Mouse (Mus musculus) hindbrain, embryonic 10.5 days (tissue): ENCODE data around the gene Hoxb5. TPM values are rescaled to one million over a fixed set of nuclear protein-coding genes. Genes with fewer than 3 reads are reported as not detected.

ENCODE experiments used
- DNase-seq: peaks from one replicate; pipeline ENCODE4 v3.0.0-alpha.2; 2017; ENCODE audit warnings: low spot score
- H3K27ac ChIP-seq: fragments of 300-500 bp; sonication (generic); 2 replicates; pipeline ENCODE4 v1.5.1; 2016; ENCODE audit warnings: mild to moderate bottlenecking, moderate library complexity
- H3K27me3 ChIP-seq: fragments of 300-500 bp; sonication (generic); 2 replicates; pipeline ENCODE4 v1.6.1; 2016; ENCODE audit warnings: mild to moderate bottlenecking; ENCODE audit not compliant: poor library complexity, insufficient read depth, severe bottlenecking
- H3K36me3 ChIP-seq: fragments of 300-500 bp; sonication (generic); 2 replicates; pipeline ENCODE4 v1.6.1; 2016; ENCODE audit warnings: mild to moderate bottlenecking, moderate library complexity
- H3K4me1 ChIP-seq: fragments of 300-500 bp; sonication (generic); replicated peaks from 2 replicates; pipeline ENCODE4 v1.6.1; 2016; ENCODE audit warnings: mild to moderate bottlenecking
- H3K4me3 ChIP-seq: fragments of 300-500 bp; sonication (generic); 2 replicates; pipeline ENCODE4 v1.5.1; 2016; ENCODE audit warnings: mild to moderate bottlenecking, moderate library complexity
- H3K9me3 ChIP-seq: fragments of 300-500 bp; sonication (generic); 2 replicates; pipeline ENCODE4 v1.6.1; 2016; ENCODE audit warnings: mild to moderate bottlenecking, moderate library complexity
- WGBS: fragments of 180-500 bp; shearing (Covaris S2); methylation state at CpG from one replicate; pipeline ENCODE4 v1.1.7; 2016; 5-methylcytosine and 5-hydroxymethylcytosine counted together
- polyA plus RNA-seq: library from polyadenylated mRNA; unstranded; fragments of >200 nt; fragmentation: Nextera tagmentation; extraction: Ambion mirVana; gene quantifications from 2 replicates; pipeline ENCODE4 v1.2.1, GENCODE M21; 2016

Gene Hoxb5
- polyA plus RNA-seq: 0.14 and 6.3 TPM in 2 replicates

DNA sequence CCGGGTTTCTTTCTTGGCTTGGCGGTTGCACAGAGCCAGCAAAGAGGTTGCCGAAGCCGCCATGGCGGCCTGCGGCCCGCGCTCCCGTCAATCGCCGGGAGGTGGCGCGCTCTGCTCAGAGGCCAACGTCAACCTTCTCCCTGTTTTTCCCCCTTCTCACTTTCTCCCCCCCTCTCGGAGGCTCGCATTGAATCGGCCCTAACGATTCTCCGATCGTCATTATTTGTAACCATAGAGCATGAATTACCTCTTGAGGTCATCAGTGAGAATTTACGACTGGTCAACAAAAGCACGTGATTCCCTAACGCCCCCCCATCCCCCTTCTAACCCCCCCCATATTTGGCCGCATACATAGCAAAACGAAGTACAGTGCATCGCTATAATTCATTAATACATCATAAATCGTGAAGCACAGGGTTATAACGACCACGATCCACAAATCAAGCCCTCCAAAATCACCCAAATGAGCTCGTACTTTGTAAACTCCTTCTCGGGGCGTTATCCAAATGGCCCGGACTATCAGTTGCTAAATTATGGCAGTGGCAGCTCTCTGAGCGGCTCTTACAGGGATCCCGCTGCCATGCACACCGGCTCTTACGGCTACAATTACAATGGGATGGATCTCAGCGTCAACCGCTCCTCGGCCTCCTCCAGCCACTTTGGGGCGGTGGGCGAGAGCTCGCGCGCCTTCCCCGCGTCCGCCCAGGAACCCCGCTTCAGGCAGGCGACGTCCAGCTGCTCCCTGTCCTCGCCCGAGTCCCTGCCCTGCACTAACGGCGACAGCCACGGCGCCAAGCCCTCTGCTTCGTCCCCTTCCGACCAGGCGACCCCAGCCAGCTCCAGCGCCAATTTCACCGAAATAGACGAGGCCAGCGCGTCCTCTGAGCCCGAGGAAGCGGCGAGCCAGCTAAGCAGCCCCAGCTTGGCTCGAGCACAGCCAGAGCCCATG lies at the start of gene Hoxb5:
Gene Hoxb5 (plus strand): TSS at position 186 of the 949 bp plus-strand sequence.
- Histone ChIP-seq H3K36me3 (no peaks in the 10 kb centered on the region), H3K9me3 (no peaks in the 10 kb centered on the region), H3K27ac (no peak within 1 kb of the TSS), H3K4me3 (peak within 1 kb of the TSS; percentile 31), H3K4me1 (peaks cover 22% of the 10 kb centered on the region), H3K27me3 (peaks cover 100% of the 10 kb centered on the region)
- DNase-seq: peak; percentile 88
- WGBS: under 1% methylated on average over 69 of the region's 69 CpGs

DNA sequence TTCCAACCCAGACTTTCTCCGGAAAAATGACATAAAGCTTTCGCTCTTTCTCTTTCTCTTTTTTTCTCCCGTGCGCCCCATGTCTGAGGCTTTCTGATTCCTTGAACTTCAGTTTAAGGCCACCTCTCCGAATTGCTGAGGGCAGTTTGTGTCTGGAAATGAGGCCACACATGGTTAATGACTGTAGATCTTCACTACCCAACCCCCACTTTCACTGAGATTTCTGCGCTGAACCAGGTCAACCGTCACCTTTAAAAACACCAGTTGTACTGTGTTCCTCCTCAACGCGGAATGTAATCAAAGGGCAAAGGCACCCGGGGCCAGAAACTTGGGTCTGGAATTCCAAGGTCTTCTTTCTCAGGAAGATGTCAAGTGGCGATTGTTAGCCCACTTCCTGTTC lies 48.9 kb upstream of the Hoxb5 start:
- H3K4me3 ChIP-seq: no peak overlapping the region
- no peaks in the 10 kb centered on the region for H3K9me3 ChIP-seq
- no peak overlapping the region for H3K27ac ChIP-seq
- peaks cover 100% of the 10 kb centered on the region for H3K27me3 ChIP-seq
- no peaks in the 10 kb centered on the region for H3K36me3 ChIP-seq
- WGBS: 1% methylated on average over 11 of the region's 11 CpGs
- DNase-seq: no peak
- H3K4me1 ChIP-seq: no peaks in the 10 kb centered on the region

GRCm38 (mm10) chr11:96255111-96255995 lies 47.8 kb upstream of the Hoxb5 start:
- no peaks in the 10 kb centered on the region for H3K36me3 ChIP-seq
- DNase-seq: peak; percentile 47
- no peaks in the 10 kb centered on the region for H3K9me3 ChIP-seq
- H3K4me1 ChIP-seq: 0 out of 2 replicates have a peak, but pooled peaks cover 2% of the 10 kb centered on the region
- H3K4me3 ChIP-seq: no peak overlapping the region
- peaks cover 100% of the 10 kb centered on the region for H3K27me3 ChIP-seq
- no peak overlapping the region for H3K27ac ChIP-seq
- 2% methylated on average over 39 of the region's 39 CpGs for WGBS

DNA sequence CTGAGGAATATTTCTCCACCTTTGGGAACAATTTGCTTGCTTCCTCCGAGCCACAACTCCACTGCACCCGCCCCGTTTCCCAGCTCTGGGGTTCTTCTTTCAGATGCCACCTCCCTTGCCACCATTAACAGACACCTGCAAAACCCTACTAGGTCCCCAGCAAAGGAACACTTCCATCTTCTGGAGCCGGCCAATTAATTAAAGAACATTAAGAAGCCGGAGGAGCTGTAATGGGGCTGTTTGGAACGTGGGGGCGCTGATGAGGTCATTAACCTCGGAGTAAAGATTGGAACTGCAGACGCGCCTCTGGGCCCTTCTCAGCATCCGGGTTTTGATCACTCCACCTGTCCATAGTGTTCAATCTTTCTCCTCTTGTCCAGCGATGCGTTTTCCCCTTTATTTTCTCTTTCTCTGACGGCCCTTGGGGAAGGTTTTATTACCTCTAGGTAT lies 47.1 kb upstream of the Hoxb5 start:
- 2% methylated on average over 14 of the region's 14 CpGs for WGBS
- Histone ChIP-seq H3K27me3 (peaks cover 100% of the 10 kb centered on the region), H3K9me3 (no peaks in the 10 kb centered on the region), H3K4me3 (no peak overlapping the region), H3K27ac (no peak overlapping the region), H3K4me1 (0 out of 2 replicates have a peak, but pooled peaks cover 4% of the 10 kb centered on the region), H3K36me3 (no peaks in the 10 kb centered on the region)
- DNase-seq: no peak

GRCm38 (mm10) chr11:96257141-96257540 lies 46.0 kb upstream of the Hoxb5 start:
- WGBS: 15% methylated on average over 2 of the region's 2 CpGs
- Histone ChIP-seq H3K4me3 (no peak overlapping the region), H3K4me1 (0 out of 2 replicates have a peak, but pooled peaks cover 4% of the 10 kb centered on the region), H3K9me3 (no peaks in the 10 kb centered on the region), H3K27ac (no peak overlapping the region), H3K36me3 (no peaks in the 10 kb centered on the region), H3K27me3 (peaks cover 100% of the 10 kb centered on the region)
- no peak for DNase-seq

DNA sequence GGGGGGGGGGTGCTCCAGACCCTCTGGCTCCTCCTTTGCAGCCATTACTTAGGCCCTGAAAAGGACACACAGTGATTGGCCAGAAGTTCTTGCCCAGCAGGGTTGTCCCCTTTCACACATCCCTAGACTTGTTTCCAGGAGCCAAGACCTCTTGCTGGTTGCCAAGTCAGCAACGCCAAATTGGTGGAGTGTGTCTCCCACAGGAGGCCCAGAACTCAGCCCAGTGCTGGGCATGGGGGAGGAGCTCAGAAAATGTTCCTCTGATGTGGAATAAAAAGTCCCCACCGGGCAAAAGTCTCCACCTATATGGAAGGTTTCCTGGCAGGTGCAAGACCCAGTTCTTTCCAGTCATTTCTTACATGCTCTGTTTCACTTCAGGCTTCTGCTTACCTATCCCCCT lies 44.1 kb upstream of the Hoxb5 start:
- no peaks in the 10 kb centered on the region for H3K9me3 ChIP-seq
- peaks cover 100% of the 10 kb centered on the region for H3K27me3 ChIP-seq
- WGBS: 2% methylated on average over 2 of the region's 2 CpGs
- H3K4me3 ChIP-seq: no peak overlapping the region
- no peaks in the 10 kb centered on the region for H3K36me3 ChIP-seq
- DNase-seq: no peak
- H3K4me1 ChIP-seq: 0 out of 2 replicates have a peak, but pooled peaks cover 4% of the 10 kb centered on the region
- H3K27ac ChIP-seq: no peak overlapping the region

DNA sequence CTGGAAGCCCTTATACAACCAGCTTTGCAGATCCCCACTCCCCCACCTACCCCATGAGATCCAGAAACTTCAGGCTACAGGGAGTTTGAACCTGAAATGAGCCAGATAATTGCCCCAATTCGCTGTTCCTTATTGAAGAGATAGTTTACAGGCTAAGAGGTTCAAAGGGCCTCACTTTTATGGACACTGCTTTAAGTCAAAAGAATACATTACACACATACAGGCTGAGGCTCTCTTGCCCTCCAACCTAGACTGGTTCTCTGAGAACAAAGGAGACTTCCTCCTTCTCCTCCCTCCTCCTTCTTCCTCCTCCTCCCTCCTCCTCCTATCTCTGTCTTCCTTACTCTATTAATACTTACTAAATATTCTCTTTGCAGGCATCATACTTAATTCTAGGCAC lies 43.6 kb upstream of the Hoxb5 start:
- Histone ChIP-seq H3K27me3 (peaks cover 100% of the 10 kb centered on the region), H3K4me3 (no peak overlapping the region), H3K27ac (no peak overlapping the region), H3K4me1 (0 out of 2 replicates have a peak, but pooled peaks cover 4% of the 10 kb centered on the region), H3K36me3 (no peaks in the 10 kb centered on the region), H3K9me3 (no peaks in the 10 kb centered on the region)
- WGBS: 3% methylated on average over 1 of the region's 1 CpGs
- DNase-seq: no peak

GRCm38 (mm10) chr11:96260310-96260970 lies 42.7 kb upstream of the Hoxb5 start:
- Histone ChIP-seq H3K27ac (no peak overlapping the region), H3K4me1 (0 out of 2 replicates have a peak, but pooled peaks cover 4% of the 10 kb centered on the region), H3K9me3 (no peaks in the 10 kb centered on the region), H3K36me3 (no peaks in the 10 kb centered on the region), H3K4me3 (no peak overlapping the region), H3K27me3 (peaks cover 100% of the 10 kb centered on the region)
- peak; percentile 25 for DNase-seq
- 1% methylated on average over 23 of the region's 23 CpGs for WGBS

DNA sequence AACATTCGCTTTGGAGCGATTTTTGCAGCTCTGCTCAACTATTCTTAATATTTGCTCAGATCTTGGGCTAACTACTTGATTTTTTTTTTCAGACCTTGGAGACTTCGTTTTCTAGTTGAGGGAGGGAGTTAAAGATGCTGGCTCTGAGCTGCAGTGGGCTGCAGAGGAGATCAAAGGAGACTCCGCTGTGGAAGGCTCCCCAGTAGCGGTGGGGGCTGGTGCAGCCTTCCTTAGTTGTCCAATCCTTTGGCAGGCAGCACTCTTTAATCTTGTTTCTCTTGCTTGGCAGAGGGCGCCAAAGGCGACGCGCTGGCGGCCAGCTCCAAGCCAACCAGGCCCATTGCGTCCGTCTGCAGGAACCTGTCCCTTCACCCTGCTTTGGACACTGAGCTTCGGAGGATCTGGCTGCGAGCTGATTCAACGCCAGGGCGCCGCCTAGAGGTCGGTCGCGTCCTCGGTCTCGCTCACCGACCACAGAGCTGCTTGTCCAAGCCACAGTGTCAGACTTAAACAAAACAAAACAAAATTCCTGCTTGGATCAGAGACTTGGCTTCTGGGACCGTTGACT lies 41.7 kb upstream of the Hoxb5 start:
- Histone ChIP-seq H3K4me1 (0 out of 2 replicates have a peak, but pooled peaks cover 4% of the 10 kb centered on the region), H3K36me3 (no peaks in the 10 kb centered on the region), H3K27me3 (peaks cover 100% of the 10 kb centered on the region), H3K4me3 (no peak overlapping the region), H3K27ac (no peak overlapping the region), H3K9me3 (no peaks in the 10 kb centered on the region)
- DNase-seq: peak; percentile 86
- 1% methylated on average over 24 of the region's 24 CpGs for WGBS

DNA sequence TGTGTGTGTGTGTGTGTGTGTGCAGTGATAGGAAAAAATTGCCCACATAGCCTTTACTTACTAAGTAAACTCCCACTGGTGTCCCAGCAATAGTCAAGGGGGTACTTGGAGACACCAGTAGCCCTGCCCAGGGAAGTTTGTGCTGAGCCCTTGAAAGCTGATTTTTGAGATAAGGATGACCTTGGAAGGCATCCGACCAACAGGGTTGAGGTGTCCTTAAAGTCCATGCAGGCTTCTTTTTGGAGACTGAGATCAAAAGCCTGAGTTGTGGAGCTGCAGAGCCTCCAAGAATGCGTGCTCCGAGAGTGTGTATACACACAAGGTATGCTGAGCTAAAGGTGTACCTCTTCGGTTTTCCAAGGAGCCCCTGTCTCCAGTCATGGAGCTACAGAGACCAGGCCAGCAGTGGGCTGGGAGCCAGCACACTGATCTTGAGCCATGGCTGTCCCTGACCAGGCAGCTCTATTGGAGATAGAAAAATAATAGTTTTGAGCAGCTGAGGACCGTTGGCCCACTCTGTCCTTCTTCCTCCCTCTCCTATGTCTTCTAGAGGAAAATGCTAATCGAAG lies 40.8 kb upstream of the Hoxb5 start:
- H3K27me3 ChIP-seq: peaks cover 100% of the 10 kb centered on the region
- no peak overlapping the region for H3K4me3 ChIP-seq
- H3K9me3 ChIP-seq: no peaks in the 10 kb centered on the region
- H3K4me1 ChIP-seq: 0 out of 2 replicates have a peak, but pooled peaks cover 4% of the 10 kb centered on the region
- 10% methylated on average over 6 of the region's 6 CpGs for WGBS
- H3K27ac ChIP-seq: no peak overlapping the region
- H3K36me3 ChIP-seq: no peaks in the 10 kb centered on the region
- DNase-seq: peak; percentile 31

- DNase-seq: no peak
- no peak overlapping the region for H3K4me3 ChIP-seq
- H3K27ac ChIP-seq: no peak overlapping the region
- under 1% methylated on average over 33 of the region's 33 CpGs for WGBS
- peaks cover 100% of the 10 kb centered on the region for H3K27me3 ChIP-seq
- 0 out of 2 replicates have a peak, but pooled peaks cover 4% of the 10 kb centered on the region for H3K4me1 ChIP-seq
- H3K36me3 ChIP-seq: no peaks in the 10 kb centered on the region
- no peaks in the 10 kb centered on the region for H3K9me3 ChIP-seq
Measured at GRCm38 (mm10) chr11:96263636-96264389, 39.3 kb upstream of the Hoxb5 start.
